Mouse (Mus musculus) stomach, embryonic 14.5 days (tissue): ENCODE measurements around the gene Brd4. TPM values are rescaled to one million over a fixed set of nuclear protein-coding genes. Genes with fewer than 3 reads are reported as not detected.

Experiments used
- ATAC-seq: fragments of 200-750 bp; cut with Nextera tagmentation; 2 replicates; pipeline ENCODE4 v1.8.0; 2017; ENCODE audit warnings: low read depth, moderate TSS enrichment; ENCODE audit not compliant: insufficient number of reproducible peaks, insufficient read depth, low FRiP score
- H3K27ac ChIP-seq: fragments of 300-500 bp; sonication (generic); 2 replicates; pipeline ENCODE4 v1.5.1; 2014; ENCODE audit warnings: mild to moderate bottlenecking, low read length, moderate library complexity, mixed read lengths
- H3K27me3 ChIP-seq: fragments of 300-500 bp; sonication (generic); 2 replicates; pipeline ENCODE4 v1.6.1; 2014; ENCODE audit warnings: low read length, control low read depth, mixed read lengths; ENCODE audit not compliant: control insufficient read depth, insufficient read depth
- H3K36me3 ChIP-seq: fragments of 300-500 bp; sonication (generic); 2 replicates; pipeline ENCODE4 v1.6.1; 2014; ENCODE audit warnings: mild to moderate bottlenecking, control low read depth, low read length, moderate library complexity, mixed read lengths; ENCODE audit not compliant: control insufficient read depth, insufficient read depth
- H3K4me1 ChIP-seq: fragments of 300-500 bp; sonication (generic); 2 replicates; pipeline ENCODE4 v1.6.1; 2014; ENCODE audit warnings: low read length, control low read depth, mixed read lengths; ENCODE audit not compliant: control insufficient read depth, insufficient read depth
- H3K4me2 ChIP-seq: fragments of 300-500 bp; sonication (generic); replicated peaks from 2 replicates; pipeline ENCODE4 v1.6.1; 2014; ENCODE audit warnings: low read depth, low read length, control low read depth
- H3K4me3 ChIP-seq: fragments of 300-500 bp; sonication (generic); 2 replicates; pipeline ENCODE4 v1.5.1; 2014; ENCODE audit warnings: low read depth, low read length, control low read depth
- H3K9ac ChIP-seq: fragments of 300-500 bp; sonication (generic); replicated peaks from 2 replicates; pipeline ENCODE4 v1.6.1; 2014; ENCODE audit warnings: low read depth, mild to moderate bottlenecking, control low read depth, low read length, moderate library complexity, mixed read lengths
- H3K9me3 ChIP-seq: fragments of 300-500 bp; sonication (generic); 2 replicates; pipeline ENCODE4 v1.6.1; 2016; ENCODE audit warnings: low read depth, low read length, control low read depth; ENCODE audit not compliant: control insufficient read depth
- WGBS: fragments of 180-500 bp; shearing (Covaris S2); extraction: QIAGEN DNeasy Blood & Tissue Kit; methylation state at CpG from one replicate; pipeline ENCODE4 v1.1.7; 2014; 5-methylcytosine and 5-hydroxymethylcytosine counted together
- polyA plus RNA-seq: library from polyadenylated mRNA; unstranded; fragments of >200 nt; fragmentation: Nextera tagmentation; extraction: Ambion mirVana; gene quantifications from 2 replicates; pipeline ENCODE4 v1.2.1, GENCODE M21; 2014

Brd4 gene
- polyA plus RNA-seq, 1 experiment from 2014 or later = 103 TPM

- peak overlapping the region; percentile 87 for H3K9ac ChIP-seq
- ATAC-seq = no peak
- H3K4me2 ChIP-seq = peak overlapping the region; percentile 55
- no peaks in the 10 kb centered on the region for H3K27me3 ChIP-seq
- 37% methylated on average over 6 of the region's 6 CpGs for WGBS
- H3K4me3 ChIP-seq = peak overlapping the region; percentile 96
- H3K36me3 ChIP-seq = no peaks in the 10 kb centered on the region
- H3K4me1 ChIP-seq = peaks cover 11% of the 10 kb centered on the region
- no peaks in the 10 kb centered on the region for H3K9me3 ChIP-seq
- peak overlapping the region; percentile 99; the same call in 1 of the 2 replicates for H3K27ac ChIP-seq
Measured at GRCm38 (mm10) chr17:32285138-32285670, 682 bp upstream of the Brd4 start.

- Histone ChIP-seq H3K4me2 (peak overlapping the region; percentile 80), H3K36me3 (no peaks in the 10 kb centered on the region), H3K27me3 (no peaks in the 10 kb centered on the region), H3K9me3 (no peaks in the 10 kb centered on the region), H3K4me3 (peak overlapping the region; percentile 96), H3K4me1 (peaks cover 11% of the 10 kb centered on the region), H3K27ac (peak overlapping the region; percentile 99), H3K9ac (peak overlapping the region; percentile 87)
- 0% methylated on average over 28 of the region's 41 CpGs for WGBS
- peak; percentile 57 for ATAC-seq
Measured at GRCm38 (mm10) chr17:32283771-32284221, 726 bp downstream of the Brd4 start.

- H3K4me3 ChIP-seq = peak overlapping the region; percentile 96
- peak overlapping the region; percentile 99 for H3K27ac ChIP-seq
- H3K9ac ChIP-seq = peak overlapping the region; percentile 87
- no peaks in the 10 kb centered on the region for H3K36me3 ChIP-seq
- H3K9me3 ChIP-seq = no peaks in the 10 kb centered on the region
- WGBS = 9% methylated on average over 7 of the region's 7 CpGs
- no peaks in the 10 kb centered on the region for H3K27me3 ChIP-seq
- H3K4me2 ChIP-seq = peak overlapping the region; percentile 80
- peaks cover 11% of the 10 kb centered on the region for H3K4me1 ChIP-seq
- no peak for ATAC-seq
Measured at GRCm38 (mm10) chr17:32283341-32283740, 1.2 kb downstream of the Brd4 start.

GRCm38 (mm10) chr17:32281611-32282310 lies 2.8 kb downstream of the Brd4 start:
- no peak for ATAC-seq
- no peak overlapping the region for H3K27ac ChIP-seq
- H3K4me2 ChIP-seq = no peak overlapping the region
- H3K4me3 ChIP-seq = no peak overlapping the region
- H3K4me1 ChIP-seq = peaks cover 11% of the 10 kb centered on the region
- H3K36me3 ChIP-seq = no peaks in the 10 kb centered on the region
- H3K9me3 ChIP-seq = no peaks in the 10 kb centered on the region
- WGBS = 67% methylated on average over 4 of the region's 4 CpGs
- no peaks in the 10 kb centered on the region for H3K27me3 ChIP-seq
- H3K9ac ChIP-seq = no peak overlapping the region

GRCm38 (mm10) chr17:32281126-32281525 lies 3.4 kb downstream of the Brd4 start:
- H3K4me3 ChIP-seq = no peak overlapping the region
- no peaks in the 10 kb centered on the region for H3K9me3 ChIP-seq
- H3K4me2 ChIP-seq = no peak overlapping the region
- H3K27me3 ChIP-seq = no peaks in the 10 kb centered on the region
- no peak for ATAC-seq
- WGBS = 95% methylated on average over 2 of the region's 2 CpGs
- peaks cover 11% of the 10 kb centered on the region for H3K4me1 ChIP-seq
- no peak overlapping the region for H3K9ac ChIP-seq
- no peaks in the 10 kb centered on the region for H3K36me3 ChIP-seq
- no peak overlapping the region for H3K27ac ChIP-seq

GRCm38 (mm10) chr17:32280575-32280974 lies 3.9 kb downstream of the Brd4 start:
- Histone ChIP-seq H3K9ac (no peak overlapping the region), H3K4me1 (peaks cover 11% of the 10 kb centered on the region), H3K27me3 (no peaks in the 10 kb centered on the region), H3K4me2 (no peak overlapping the region), H3K9me3 (no peaks in the 10 kb centered on the region), H3K4me3 (no peak overlapping the region), H3K27ac (no peak overlapping the region), H3K36me3 (no peaks in the 10 kb centered on the region)
- WGBS = 92% methylated on average over 3 of the region's 3 CpGs
- no peak for ATAC-seq

- Histone ChIP-seq H3K9me3 (no peaks in the 10 kb centered on the region), H3K9ac (no peak overlapping the region), H3K27me3 (no peaks in the 10 kb centered on the region), H3K4me1 (no peaks in the 10 kb centered on the region), H3K27ac (no peak overlapping the region), H3K36me3 (no peaks in the 10 kb centered on the region), H3K4me3 (no peak overlapping the region), H3K4me2 (no peak overlapping the region)
- no peak for ATAC-seq
- 92% methylated on average over 1 of the region's 1 CpGs for WGBS
Measured at GRCm38 (mm10) chr17:32277201-32277600, 7.3 kb downstream of the Brd4 start.

GRCm38 (mm10) chr17:32275568-32275967 lies 9.0 kb downstream of the Brd4 start:
- 88% methylated on average over 3 of the region's 3 CpGs for whole genome bisulfite sequencing
- H3K4me3 ChIP-seq = no peak overlapping the region
- ATAC-seq = no peak
- no peaks in the 10 kb centered on the region for H3K36me3 ChIP-seq
- H3K4me2 ChIP-seq = no peak overlapping the region
- no peaks in the 10 kb centered on the region for H3K4me1 ChIP-seq
- no peak overlapping the region for H3K27ac ChIP-seq
- no peaks in the 10 kb centered on the region for H3K27me3 ChIP-seq
- H3K9ac ChIP-seq = no peak overlapping the region
- H3K9me3 ChIP-seq = no peaks in the 10 kb centered on the region
